Mouse (Mus musculus) central nervous system, embryonic 14 days (tissue): Measurements from ENCODE around the gene Cab39l. TPM values are rescaled to one million over a fixed set of nuclear protein-coding genes. Genes with fewer than 3 reads are reported as not detected.

Source experiments
- polyA plus RNA-seq: library from polyadenylated mRNA; depleted of rRNA; stranded (reverse); fragments of >200 nt; gene quantifications from 2 replicates; pipeline ENCODE4 v1.2.3, GENCODE M21; 2012; rRNA removed

Gene Cab39l
- polyA plus RNA-seq = 11.1 and 11.3 TPM in 2 replicates

DNA sequence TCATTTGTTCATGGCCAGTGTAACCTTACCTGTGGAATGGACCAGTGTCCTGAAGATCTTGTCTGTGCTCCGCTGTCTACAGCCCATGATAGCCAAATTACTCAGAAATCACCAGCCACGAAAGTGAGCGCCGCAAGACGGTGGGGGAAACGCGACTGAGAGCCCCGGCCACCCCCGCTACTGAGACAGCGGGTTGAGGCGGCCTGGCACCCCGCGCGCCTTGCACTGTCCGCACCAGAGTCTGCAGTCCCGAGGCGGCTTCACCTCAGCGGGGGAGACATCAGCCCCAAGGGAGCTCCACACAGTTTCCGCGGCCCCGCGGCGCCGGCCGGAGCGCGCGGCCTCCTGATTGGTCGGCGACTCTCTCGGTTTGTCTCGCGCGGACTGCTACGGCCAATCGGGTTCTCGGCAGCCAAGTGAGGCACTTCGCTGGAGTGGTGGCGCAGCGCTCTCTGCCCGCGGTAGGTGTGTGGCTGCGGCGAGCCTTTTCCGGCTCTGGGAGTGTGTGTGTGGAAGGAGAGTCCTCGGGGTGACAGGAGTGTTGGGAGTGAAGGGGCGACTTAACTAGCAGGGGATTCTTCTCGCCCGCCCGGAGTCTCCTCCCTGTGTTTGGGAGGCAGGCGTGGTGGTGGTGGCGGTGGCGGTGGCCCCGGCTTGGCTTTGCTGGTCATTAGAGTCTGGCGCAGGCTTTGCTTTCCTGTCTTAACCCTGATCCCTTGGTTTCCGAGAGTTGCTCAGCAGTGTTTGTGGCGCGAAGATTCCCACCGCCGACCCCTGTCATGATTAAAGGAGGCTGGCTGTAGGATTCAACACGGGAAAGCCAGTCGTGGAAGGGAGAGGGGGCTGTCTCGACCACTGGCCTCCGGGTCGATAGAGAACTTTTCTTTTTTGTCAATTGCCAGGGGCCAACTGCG is at the start of gene Cab39l, which contains the start of gene Setdb2:
Gene Cab39l, plus strand, starts transcription at position 415 of the 914 bp plus-strand sequence.
Gene Setdb2, minus strand, starts transcription at position 327 of the 914 bp plus-strand sequence.

GRCm38 (mm10) chr14:59395281-59395680 is 45.5 kb upstream of the Cab39l start, which contains the start of gene Phf11c:
Phf11c (minus strand) TSS chr14:59395381.

GRCm38 (mm10) chr14:59597398-59598259 is 156.9 kb downstream of the Cab39l start, which contains the start of gene Cdadc1:
Cdadc1 (minus strand) TSS chr14:59597959.

GRCm38 (mm10) chr14:59625158-59625805 is 184.5 kb downstream of the Cab39l start, which contains the start of gene Shisa2:
Shisa2 (plus strand) TSS chr14:59625308.

Other genes with a start within 250 kb of the Cab39l start
- 57.6 and 62.0 TPM in 2 replicates for gene Rcbtb1, start 239.8 kb upstream of the Cab39l start, polyA plus RNA-seq
- not detected in 2 replicates for gene Gm6904, start 180.8 kb upstream of the Cab39l start, polyA plus RNA-seq
- gene Phf11a, start 143.4 kb upstream of the Cab39l start, polyA plus RNA-seq = 0.23 and 0.51 TPM in 2 replicates
- gene Phf11b, start 99.6 kb upstream of the Cab39l start, polyA plus RNA-seq = 0.70 and 1.7 TPM in 2 replicates
- 0.98 and 1.1 TPM in 2 replicates for gene Phf11d, start 75.5 kb upstream of the Cab39l start, polyA plus RNA-seq
- gene Phf11c, start 45.6 kb upstream of the Cab39l start, polyA plus RNA-seq = 1.1 TPM in 2 replicates
- gene Setdb2, start 88 bp upstream of the Cab39l start, polyA plus RNA-seq = 7.0 and 7.5 TPM in 2 replicates
- gene Cdadc1, start 157.0 kb downstream of the Cab39l start, polyA plus RNA-seq = 16.3 and 17.3 TPM in 2 replicates
- gene Shisa2, start 184.3 kb downstream of the Cab39l start, polyA plus RNA-seq = 19.2 and 20.8 TPM in 2 replicates